Mouse (Mus musculus) olfactory bulb, adult 2 months (tissue): ENCODE results near the gene Auts2. TPM values are rescaled to one million over a fixed set of nuclear protein-coding genes. Genes with fewer than 3 reads are reported as not detected.
A peak's percentile ranks its signal among the peaks of the same experiment; 100 is the strongest.

Experiments used
- H3K27ac ChIP-seq: fragments of 200-500 bp; 2 replicates; pipeline ENCODE4 v1.5.1; 2012; ENCODE audit warnings: low read depth, low read length; ENCODE audit not compliant: insufficient read depth
- H3K4me1 ChIP-seq: fragments of 200-500 bp; 2 replicates; pipeline ENCODE4 v1.6.1; 2012; ENCODE audit warnings: low read length; ENCODE audit not compliant: control insufficient read depth, insufficient read depth
- H3K4me3 ChIP-seq: fragments of 200-500 bp; 2 replicates; pipeline ENCODE4 v1.5.1; 2012; ENCODE audit warnings: mild to moderate bottlenecking, low read depth, low read length, moderate library complexity; ENCODE audit not compliant: insufficient read depth
- CTCF ChIP-seq: fragments of 200-500 bp; IDR thresholded peaks from 2 replicates; pipeline ENCODE4 v1.5.1; 2012; ENCODE audit warnings: low read depth, mild to moderate bottlenecking, low read length, moderate library complexity; ENCODE audit not compliant: insufficient read depth
- POLR2A ChIP-seq: fragments of 200-500 bp; IDR thresholded peaks from 2 replicates; pipeline ENCODE4 v1.6.1; 2012; ENCODE audit warnings: mild to moderate bottlenecking, low read depth, low read length, moderate library complexity; ENCODE audit not compliant: insufficient read depth
- WGBS: fragments of 180-500 bp; shearing (Covaris S2); methylation state at CpG from one replicate; pipeline ENCODE4 v1.1.7; 2018; 5-methylcytosine and 5-hydroxymethylcytosine counted together
- polyA plus RNA-seq: library from polyadenylated mRNA; stranded (reverse); fragments of >200 nt; gene quantifications from 2 replicates; pipeline ENCODE4 v1.2.4, GENCODE M21; 2012; ENCODE audit warnings: low replicate concordance; ENCODE audit not compliant: missing spikeins, insufficient read depth, insufficient read length

Gene Auts2
- polyA plus RNA-seq, 1 experiment: not detected

DNA sequence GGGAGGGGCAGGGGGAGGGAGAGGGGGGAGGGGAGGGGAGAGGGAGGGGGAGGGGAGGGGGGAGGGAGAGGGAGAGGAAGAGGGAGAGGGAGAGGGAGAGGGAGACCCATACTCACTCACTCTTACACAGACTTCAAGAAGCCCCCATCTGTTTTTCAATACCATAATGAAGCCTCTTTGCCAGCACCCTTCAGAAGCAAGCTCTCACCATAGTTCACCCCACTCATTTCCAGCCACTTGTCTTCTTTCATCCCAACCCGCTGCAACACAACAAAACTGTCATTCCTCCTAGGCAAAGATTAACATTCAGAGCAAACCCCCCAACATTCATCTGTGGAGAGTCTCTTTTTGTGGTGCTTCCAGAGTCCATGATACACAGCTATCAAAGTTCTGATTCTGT, 314.1 kb downstream of the Auts2 start:
- 0 out of 2 replicates have a peak overlapping the region, but pooled peaks have one; percentile 1 for H3K27ac ChIP-seq
- H3K4me1 ChIP-seq: peaks cover 5% of the 10 kb centered on the region
- no peak overlapping the region for H3K4me3 ChIP-seq
- 22% methylated on average over 1 of the region's 1 CpGs for WGBS
- TF ChIP-seq CTCF (no peak), POLR2A (no peak)

DNA sequence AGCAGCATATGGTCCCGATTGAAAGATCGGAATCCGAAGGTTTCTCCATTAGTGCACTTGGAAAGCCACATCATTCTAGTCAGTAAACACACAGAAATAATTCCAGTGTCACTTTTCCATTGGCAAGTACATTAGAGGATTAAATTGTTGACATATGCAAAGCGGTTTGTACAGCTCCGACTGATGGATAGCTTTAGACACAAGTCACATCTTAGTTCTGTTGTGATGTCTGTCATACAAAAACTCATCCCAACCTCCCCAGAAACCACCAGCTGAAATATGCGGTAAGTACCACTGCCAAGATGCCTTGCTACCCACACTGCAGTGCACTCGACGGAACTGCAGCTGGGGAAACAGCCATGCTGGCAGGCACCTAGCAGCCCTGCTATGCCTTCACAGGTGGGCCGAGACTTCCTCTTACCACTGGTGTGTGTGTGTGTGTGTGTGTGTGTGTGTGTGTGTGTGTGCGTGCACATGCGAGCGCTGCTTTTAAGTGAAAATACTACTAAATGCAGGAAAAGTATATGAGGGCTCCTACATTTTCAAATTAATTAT, 322.7 kb downstream of the Auts2 start:
- WGBS: 70% methylated on average over 12 of the region's 12 CpGs
- TF ChIP-seq CTCF (no peak), POLR2A (no peak)
- 0 out of 2 replicates have a peak, but pooled peaks cover 3% of the 10 kb centered on the region for H3K4me1 ChIP-seq
- H3K4me3 ChIP-seq: no peak overlapping the region
- no peak overlapping the region for H3K27ac ChIP-seq

DNA sequence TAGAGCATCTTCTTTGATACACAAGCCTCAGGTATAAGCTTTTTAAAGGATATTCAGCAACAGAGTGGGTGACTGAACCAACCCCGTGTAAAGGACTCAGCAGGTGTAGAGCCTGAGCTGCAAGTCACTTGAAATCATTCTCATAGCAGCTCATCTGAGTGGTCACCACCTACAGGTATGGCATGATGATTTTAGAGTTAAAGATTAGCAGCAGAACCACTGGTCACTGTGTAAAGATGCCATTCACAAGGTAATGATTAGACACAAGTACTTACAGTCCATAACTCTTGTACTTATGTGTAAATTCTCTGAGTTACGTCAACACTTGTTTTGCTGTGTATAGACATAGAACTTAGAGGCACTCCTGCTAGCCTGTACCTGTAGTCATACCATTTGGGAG, 327.0 kb downstream of the Auts2 start:
- WGBS: 94% methylated on average over 2 of the region's 2 CpGs
- no peak overlapping the region for H3K4me3 ChIP-seq
- H3K27ac ChIP-seq: no peak overlapping the region
- H3K4me1 ChIP-seq: peaks cover 3% of the 10 kb centered on the region; the same call in 1 of the 2 replicates
- no peak for TF ChIP-seq CTCF
- TF ChIP-seq POLR2A: no peak

DNA sequence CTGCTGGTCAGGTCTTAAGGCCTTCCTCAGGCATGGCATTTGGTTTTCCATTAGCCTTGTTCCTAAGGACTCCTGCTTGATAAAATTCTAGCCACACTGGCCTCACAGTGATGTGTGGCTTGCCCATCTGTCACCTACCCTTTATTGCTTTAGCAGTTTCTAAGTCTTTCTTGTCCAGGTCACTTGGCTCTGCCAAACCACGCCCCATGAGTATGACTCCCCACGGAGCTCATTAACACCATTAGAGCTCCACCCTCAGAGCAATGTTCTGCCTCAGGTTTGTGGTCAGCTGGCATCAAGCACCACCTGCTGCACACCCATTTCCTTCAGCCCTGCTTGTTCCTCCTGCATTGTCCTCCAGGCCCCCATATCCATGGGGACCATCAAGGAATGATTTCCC, 330.7 kb downstream of the Auts2 start:
- H3K4me3 ChIP-seq: no peak overlapping the region
- H3K27ac ChIP-seq: no peak overlapping the region
- peaks cover 9% of the 10 kb centered on the region; the same call in 1 of the 2 replicates for H3K4me1 ChIP-seq
- TF ChIP-seq CTCF (no peak), POLR2A (no peak)
- WGBS: 78% methylated on average over 2 of the region's 2 CpGs

DNA sequence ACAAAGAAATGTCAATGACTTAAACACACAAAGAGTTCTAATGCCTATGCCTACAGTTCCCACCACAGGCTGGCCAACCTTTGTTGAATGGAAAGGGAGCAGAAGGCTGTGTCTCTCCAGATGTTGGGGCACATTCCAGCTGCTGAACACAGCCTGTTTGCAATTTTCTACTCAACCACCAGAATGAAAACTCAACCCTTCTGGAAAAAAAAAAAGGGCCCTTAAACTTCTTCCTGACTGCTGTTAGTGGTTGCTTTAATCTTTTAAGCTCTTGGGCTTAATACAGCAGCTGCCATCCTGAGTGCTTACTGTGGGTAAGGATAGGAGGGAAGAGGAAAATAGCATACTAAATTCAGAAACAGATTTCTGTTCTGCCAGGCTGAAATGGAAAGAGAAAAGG, 333.4 kb downstream of the Auts2 start:
- Histone ChIP-seq H3K27ac (peak overlapping the region; percentile 16; the same call in 1 of the 2 replicates), H3K4me3 (no peak overlapping the region), H3K4me1 (peaks cover 9% of the 10 kb centered on the region; the same call in 1 of the 2 replicates)
- TF ChIP-seq CTCF (no peak), POLR2A (no peak)

DNA sequence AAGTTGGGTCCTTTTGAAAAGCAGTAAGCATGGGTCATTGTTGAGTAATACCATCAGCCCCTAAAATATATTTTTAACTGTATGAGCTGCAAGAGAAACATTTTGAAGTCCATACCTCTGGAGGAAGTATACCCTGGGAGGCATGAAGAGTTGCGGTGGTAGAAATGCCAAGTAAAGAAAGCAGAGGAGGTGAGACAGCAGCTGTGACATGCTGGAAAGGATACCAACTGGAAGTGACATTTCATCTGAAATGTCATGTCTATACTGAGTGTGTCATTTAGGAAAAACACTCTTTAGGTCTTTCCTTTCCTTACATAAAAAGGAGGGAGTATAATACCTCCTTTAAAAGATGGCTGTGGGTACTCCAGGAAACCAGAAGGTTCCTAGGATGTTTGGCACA, 336.9 kb downstream of the Auts2 start:
- 86% methylated on average over 1 of the region's 1 CpGs for WGBS
- TF ChIP-seq POLR2A: no peak
- TF ChIP-seq CTCF: no peak
- Histone ChIP-seq H3K27ac (no peak overlapping the region), H3K4me3 (no peak overlapping the region), H3K4me1 (peaks cover 9% of the 10 kb centered on the region)

DNA sequence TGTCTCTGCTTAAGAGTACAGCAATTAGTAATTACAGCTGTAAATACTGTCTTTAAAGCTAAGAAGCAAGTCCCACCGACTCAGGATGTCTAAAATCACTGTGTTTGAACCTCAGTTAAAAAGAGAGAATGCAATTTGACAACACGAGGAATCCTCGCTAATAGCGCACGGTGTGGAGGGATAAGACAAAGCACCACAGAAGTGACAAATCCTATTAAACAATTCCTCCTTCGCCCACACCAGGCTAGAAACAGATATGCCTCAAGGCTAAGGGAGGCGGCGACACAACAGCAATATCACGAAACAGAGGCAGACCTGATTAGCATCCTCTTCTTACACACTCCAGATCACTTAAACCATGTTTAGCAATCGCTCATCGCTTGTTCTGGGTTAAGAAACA, 339.3 kb downstream of the Auts2 start:
- Histone ChIP-seq H3K4me1 (peaks cover 19% of the 10 kb centered on the region), H3K4me3 (no peak overlapping the region), H3K27ac (no peak overlapping the region)
- WGBS: 31% methylated on average over 11 of the region's 11 CpGs
- TF ChIP-seq CTCF: no peak
- no peak for TF ChIP-seq POLR2A

DNA sequence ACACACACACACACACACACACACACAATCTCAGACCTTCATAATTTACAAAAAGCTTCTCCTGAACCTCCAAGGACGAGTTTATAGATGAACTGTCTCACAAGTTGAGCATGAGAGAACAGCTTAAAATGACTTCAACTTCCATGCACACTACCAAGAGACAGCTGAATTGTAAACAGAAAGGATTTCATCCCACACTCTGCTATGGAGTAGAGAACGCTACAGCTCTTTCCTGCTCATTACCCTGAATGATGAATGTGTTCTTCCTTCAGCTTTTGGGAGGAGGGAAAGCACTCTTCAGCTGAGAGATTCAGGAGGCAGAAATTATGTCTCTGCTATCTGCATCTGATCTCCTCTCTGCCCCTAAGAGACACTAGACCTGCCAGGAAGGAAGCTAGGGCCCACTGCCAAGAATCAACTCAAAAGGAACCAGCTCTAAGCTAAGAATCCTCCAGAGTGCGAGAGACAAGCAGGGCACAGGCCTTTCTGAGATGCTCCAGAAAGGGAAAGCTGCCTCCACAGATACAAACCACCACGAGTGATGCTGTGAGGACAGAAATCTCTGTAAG, 342.0 kb downstream of the Auts2 start:
- H3K4me3 ChIP-seq: no peak overlapping the region
- 15% methylated on average over 4 of the region's 4 CpGs for WGBS
- H3K27ac ChIP-seq: peak overlapping the region; percentile 38
- TF ChIP-seq CTCF (no peak), POLR2A (no peak)
- H3K4me1 ChIP-seq: peaks cover 21% of the 10 kb centered on the region

DNA sequence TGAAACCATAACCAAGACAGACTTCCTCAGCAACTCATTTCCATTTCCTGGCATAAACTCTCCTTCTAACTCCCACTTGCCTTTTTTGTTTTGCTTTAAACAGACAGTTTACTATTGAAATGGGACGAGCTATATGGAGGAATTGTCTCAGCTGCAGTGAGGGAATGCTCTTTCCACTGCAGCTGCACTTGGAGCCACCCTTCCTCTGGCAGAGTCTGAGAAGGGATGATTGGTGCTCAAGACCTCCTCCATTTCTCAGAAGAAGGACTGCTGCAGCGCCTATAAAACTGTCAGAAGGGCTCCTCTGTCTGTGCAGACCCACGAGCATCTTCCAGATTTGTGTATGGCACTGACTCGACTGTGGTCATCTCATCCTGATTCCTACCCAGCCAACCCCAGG, 342.5 kb downstream of the Auts2 start:
- Histone ChIP-seq H3K27ac (peak overlapping the region; percentile 38), H3K4me1 (peaks cover 21% of the 10 kb centered on the region)
- WGBS: 19% methylated on average over 4 of the region's 4 CpGs

More for the DNA sequence above, 342.5 kb downstream of the Auts2 start:
- TF ChIP-seq POLR2A (no peak), CTCF (no peak)
- H3K4me3 ChIP-seq: no peak overlapping the region
